ENCODE assay signal across 11 mouse cellular contexts in genomic region chr7:134612175-134612633, GRCm38 (mm10). TPM values are rescaled to one million over a fixed set of nuclear protein-coding genes. Genes with fewer than 3 reads are reported as not detected.
DNase-seq lines count a peak whose midpoint lies in the region; ATAC-seq lines count a peak whose summit lies in the region.
"Had no signal": no experiment of that assay in that cellular context is flagged by ENCODE, and none has a peak within 500 bp of the region (broad histone marks: within the 10 kb centered on the region; RNA-seq: fewer than 3 reads in every experiment).

No protein-coding gene starts in this region.

- WGBS in hindbrain, embryonic 16.5 days = 53% methylated on average over 4 of the region's 4 CpGs
- WGBS in hindbrain, embryonic 11.5 days = 86% methylated on average over 4 of the region's 4 CpGs
- WGBS in kidney, embryonic 15.5 days = 45% methylated on average over 4 of the region's 4 CpGs

- no peaks in the 10 kb centered on the region for H3K36me3 ChIP-seq in hindbrain, embryonic 16.5 days (ENCODE audit: control insufficient read depth, insufficient read depth, low read length)
- no peaks in the 10 kb centered on the region for H3K36me3 ChIP-seq in hindbrain, embryonic 11.5 days (ENCODE audit: control insufficient read depth, insufficient read depth, low read length)
- H3K36me3 ChIP-seq in kidney, embryonic 15.5 days = no peaks in the 10 kb centered on the region

- H3K9ac ChIP-seq in hindbrain, embryonic 16.5 days (ENCODE audit: low read depth, low read length) = no peak overlapping the region
- H3K9ac ChIP-seq in hindbrain, embryonic 11.5 days (ENCODE audit: low read depth, low read length) = no peak overlapping the region
- H3K9ac ChIP-seq in kidney, embryonic 15.5 days = no peak overlapping the region

- H3K27me3 ChIP-seq in hindbrain, embryonic 16.5 days (replicated peaks; ENCODE audit: control insufficient read depth, insufficient read depth, low read length) = peaks cover 2% of the 10 kb centered on the region; the same call in 1 of the 2 replicates
- no peaks in the 10 kb centered on the region for H3K27me3 ChIP-seq in hindbrain, embryonic 11.5 days (ENCODE audit: control insufficient read depth, insufficient read depth, low read length)
- no peaks in the 10 kb centered on the region for H3K27me3 ChIP-seq in kidney, embryonic 15.5 days

- H3K4me2 ChIP-seq in hindbrain, embryonic 16.5 days (ENCODE audit: low read length) = no peak overlapping the region
- H3K4me2 ChIP-seq in hindbrain, embryonic 11.5 days (replicated peaks; ENCODE audit: low read depth, low read length) = no peak overlapping the region
- H3K4me2 ChIP-seq in kidney, embryonic 15.5 days = no peak overlapping the region

- H3K4me3 ChIP-seq in hindbrain, embryonic 16.5 days (ENCODE audit: low read length) = no peak overlapping the region
- no peak overlapping the region for H3K4me3 ChIP-seq in hindbrain, embryonic 11.5 days (ENCODE audit: low read depth, low read length)
- H3K4me3 ChIP-seq in kidney, embryonic 15.5 days (replicated peaks) = no peak overlapping the region
- H3K4me3 ChIP-seq: myocyte had no signal

- DNase-seq in hindbrain, embryonic 11.5 days (ENCODE audit: low spot score) = no peak
- DNase-seq in cerebellum, adult 9-10 months = peak; percentile 12
- peak; percentile 21 to 22 for DNase-seq in left cerebral cortex, postnatal 10 days (ENCODE audit: extremely low spot score in 1 of 2, low spot score in 2 of 2)
- no peak for DNase-seq in gastrocnemius, postnatal 14 days
- no peak for DNase-seq in ovary, postnatal 14 days (ENCODE audit: low spot score)
- no peak for DNase-seq in thymus, postnatal 25 days
- DNase-seq: thymus, postnatal 14 days had no signal

- peaks cover 12% of the 10 kb centered on the region for H3K4me1 ChIP-seq in hindbrain, embryonic 16.5 days (ENCODE audit: control insufficient read depth, insufficient read depth, low read depth, low read length)
- no peaks in the 10 kb centered on the region for H3K4me1 ChIP-seq in hindbrain, embryonic 11.5 days (replicated peaks; ENCODE audit: control insufficient read depth, insufficient read depth, low read length)
- H3K4me1 ChIP-seq in kidney, embryonic 15.5 days = peaks cover 33% of the 10 kb centered on the region

- H3K9me3 ChIP-seq in hindbrain, embryonic 16.5 days (ENCODE audit: control insufficient read depth, low read length) = no peaks in the 10 kb centered on the region
- no peaks in the 10 kb centered on the region for H3K9me3 ChIP-seq in hindbrain, embryonic 11.5 days (ENCODE audit: control insufficient read depth, low read length)
- H3K9me3 ChIP-seq in kidney, embryonic 15.5 days (replicated peaks) = no peaks in the 10 kb centered on the region

- H3K27ac ChIP-seq in hindbrain, embryonic 16.5 days (ENCODE audit: low read depth, low read length) = no peak overlapping the region
- H3K27ac ChIP-seq in hindbrain, embryonic 11.5 days (ENCODE audit: low read depth, low read length) = no peak overlapping the region
- peak overlapping the region; percentile 46 for H3K27ac ChIP-seq in kidney, embryonic 15.5 days

- peak; percentile 79 for ATAC-seq in hindbrain, embryonic 16.5 days
- no peak for ATAC-seq in hindbrain, embryonic 11.5 days (ENCODE audit: low FRiP score)
- peak; percentile 67 for ATAC-seq in kidney, embryonic 15.5 days (replicated peaks; ENCODE audit: low FRiP score)
- ATAC-seq: intestine, postnatal 0 days had no signal

- intact Hi-C loops in left cerebral cortex, postnatal 10 days (cut with DNase I) = no loop called here
- intact Hi-C loops in gastrocnemius, postnatal 14 days (cut with DNase I; ENCODE audit: low total_unique reads) = no loop called here

RNA-seq across cellular contexts. Expression of gene Dock1, which starts 58.2 kb away (rescaled TPM):
- 8.8 and 8.9 TPM in 2 replicates for polyA plus RNA-seq in hindbrain, embryonic 16.5 days (2015; fragmentation: Nextera tagmentation; extraction: Ambion mirVana)
- polyA plus RNA-seq in hindbrain, embryonic 11.5 days (2014; fragmentation: Nextera tagmentation; extraction: Ambion mirVana) = 22.3 and 25.0 TPM in 2 replicates
- 46.8 and 47.7 TPM in 2 replicates for polyA plus RNA-seq in kidney, embryonic 15.5 days (2015; fragmentation: Nextera tagmentation; extraction: Ambion mirVana)
- total RNA-seq in left cerebral cortex, postnatal 10 days (2021) = 10 to 100 TPM; 19.4 to 20.8 TPM
- 10 to 100 TPM; 14.6 to 15.4 TPM for total RNA-seq in gastrocnemius, postnatal 14 days (2021)

Comparison
In these comparisons a context has a peak if more than half of its experiments do, and no peak if none do; other contexts are left out.
1. DNase-seq: peak in cerebellum, adult 9-10 months (single experiment) and left cerebral cortex, postnatal 10 days (2 of 2); none in hindbrain, embryonic 11.5 days (single experiment), gastrocnemius, postnatal 14 days (single experiment), ovary, postnatal 14 days (single experiment) and thymus, postnatal 25 days (single experiment).